Mouse (Mus musculus): ENCODE results near the gene Cebpb. TPM values are rescaled to one million over a fixed set of nuclear protein-coding genes. Genes with fewer than 3 reads are reported as not detected.

Gene Cebpb
- 10 to 100 TPM; 13.9 to 44.9 TPM for polyA plus RNA-seq (2012; fragmentation: generic; extraction: Trizol)

GRCm38 (mm10) chr2:167688498-167689451 is at the start of gene Cebpb:
Gene Cebpb, plus strand, starts transcription at chr2:167688915.

GRCm38 (mm10) chr2:167661270-167662203 is 27.2 kb upstream of the Cebpb start, which contains the start of gene Gm20431:
Gene Gm20431, minus strand, starts transcription at chr2:167661496.

GRCm38 (mm10) chr2:167689501-167690218 is 945 bp downstream of the Cebpb start, which contains the start of gene Tmem189:
Gene Tmem189, minus strand, starts transcription at chr2:167689822.

Other genes starting within 250 kb of the Cebpb start
- 10 to 100 TPM; 16.6 to 52.2 TPM for gene Rnf114, start 196.3 kb upstream of the Cebpb start, polyA plus RNA-seq (2012; fragmentation: generic; extraction: Trizol)
- gene Spata2, start 196.0 kb upstream of the Cebpb start, polyA plus RNA-seq (2012; fragmentation: generic; extraction: Trizol), result 10 to 100 TPM in 1 of 2 experiments, 1 to 10 TPM in 1; 2.7 to 13.8 TPM
- 100 to 1,000 TPM in 1 of 2 experiments, 10 to 100 TPM in 1; 40.9 to 136 TPM for gene Snai1, start 150.7 kb upstream of the Cebpb start, polyA plus RNA-seq (2012; fragmentation: generic; extraction: Trizol)
- 100 to 1,000 TPM; 231 TPM for gene Ube2v1, start 56.8 kb upstream of the Cebpb start, polyA plus RNA-seq (2012; fragmentation: generic; extraction: Trizol)
- gene Gm20431, start 27.4 kb upstream of the Cebpb start, polyA plus RNA-seq (2012; fragmentation: generic; extraction: Trizol), result under 1 TPM in 1 of 2 experiments, not detected in 1; 0.91 TPM
- gene Tmem189, start 907 bp downstream of the Cebpb start, polyA plus RNA-seq (2012; fragmentation: generic; extraction: Trizol), result 10 to 100 TPM; 24.7 to 60.0 TPM
- 10 to 100 TPM; 12.1 to 25.9 TPM for gene Ptpn1, start 243.1 kb downstream of the Cebpb start, polyA plus RNA-seq (2012; fragmentation: generic; extraction: Trizol)

All from C3H10T1/2 (cell line).